Mouse (Mus musculus): ENCODE data around the gene Brca1. TPM values are rescaled to one million over a fixed set of nuclear protein-coding genes. Genes with fewer than 3 reads are reported as not detected.
"Not testable (repeated sequence)": the region's sequence is repeated elsewhere in the genome, so short reads cannot be mapped to it uniquely, and the experiment has no call there.

Brca1 gene
- total RNA-seq, 2 experiments from 2014 or later = 8.1 to 8.3 TPM

DNA sequence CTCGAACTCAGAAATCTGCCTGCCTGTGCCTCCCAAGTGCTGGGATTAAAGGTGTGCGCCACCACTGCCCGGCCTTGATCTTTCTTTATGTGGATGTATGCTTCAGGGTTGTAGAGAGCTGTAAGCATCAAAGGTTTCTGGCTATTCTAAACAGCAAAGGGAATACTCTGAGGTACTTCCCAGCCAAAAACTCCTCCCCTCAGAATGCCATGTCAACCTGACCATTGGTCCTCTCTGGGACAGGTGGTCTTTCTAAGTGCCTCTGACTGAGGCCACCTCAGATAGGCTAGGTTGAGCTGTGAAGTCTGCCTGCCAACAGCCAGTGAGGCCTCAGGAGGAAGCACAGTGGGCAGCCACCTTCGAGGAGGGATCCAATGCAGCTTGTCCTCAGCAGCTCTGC is 102.9 kb downstream of the Brca1 start:
- no peak for DNase-seq

DNA sequence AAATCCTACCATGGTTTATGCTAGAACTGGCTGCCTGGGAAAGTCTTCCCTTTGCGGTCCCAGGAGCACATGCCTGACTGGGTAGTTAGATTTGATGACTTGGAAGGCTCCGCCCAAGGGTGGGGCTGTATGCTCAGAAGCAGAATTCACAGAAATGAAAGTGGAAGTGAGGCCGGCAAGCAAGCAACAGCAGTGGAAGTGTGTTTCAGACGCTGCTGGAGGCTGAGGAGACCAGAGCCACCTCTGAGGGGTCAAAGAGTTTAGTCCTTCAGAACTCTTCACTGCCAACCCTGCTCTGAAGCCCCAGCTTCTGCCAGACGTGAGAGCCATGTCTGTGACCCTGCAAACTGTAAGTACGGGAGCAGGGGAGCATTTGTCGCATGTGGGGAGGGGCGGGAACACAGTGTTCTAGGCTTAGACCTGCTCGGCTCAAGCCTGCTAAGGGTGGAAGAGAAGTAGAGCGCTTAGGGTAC is 103.4 kb downstream of the Brca1 start, which contains the start of gene Ifi35:
TSS of gene Ifi35 (plus strand) at position 134 of the 473 bp plus-strand sequence.
- peak; percentile 86 for DNase-seq

DNA sequence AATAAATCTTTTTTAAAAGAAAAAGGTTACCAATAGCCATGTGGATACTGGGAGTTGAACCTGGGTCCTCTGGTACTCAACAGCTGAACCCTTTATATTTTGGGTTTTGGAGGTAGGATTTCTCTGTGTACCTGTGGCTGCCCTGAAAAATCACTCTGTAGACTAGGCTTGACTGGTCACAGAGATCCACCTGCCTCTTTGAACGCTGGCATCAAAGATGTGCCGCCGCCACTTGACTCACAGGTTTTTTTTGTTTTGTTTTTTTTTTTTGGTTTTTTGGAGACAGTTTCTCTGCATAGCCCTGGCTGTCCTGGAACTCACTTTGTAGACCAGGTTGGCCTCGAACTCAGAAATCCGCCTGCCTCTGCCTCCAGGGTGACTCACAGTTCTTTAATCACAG is 104.0 kb downstream of the Brca1 start:
- no peak for DNase-seq

DNA sequence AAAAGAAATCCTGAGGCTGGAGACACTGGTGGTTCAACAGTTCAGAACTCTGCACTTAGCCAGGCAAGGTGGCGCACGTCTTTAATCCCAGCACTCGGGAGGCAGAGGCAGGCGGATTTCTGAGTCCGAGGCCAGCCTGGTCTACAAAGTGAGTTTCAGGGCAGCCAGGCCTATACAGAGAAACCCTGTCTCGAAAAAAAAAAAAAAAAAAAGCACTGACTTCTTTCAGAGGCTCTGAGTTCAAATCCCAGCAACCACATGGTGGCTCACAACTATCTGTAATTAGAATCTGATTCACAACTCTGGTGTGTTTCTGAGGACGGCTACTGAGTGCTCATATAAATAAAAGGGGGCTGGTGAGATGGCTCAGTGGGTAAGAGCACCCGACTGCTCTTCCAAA is 104.9 kb downstream of the Brca1 start:
- not testable (repeated sequence) for DNase-seq

DNA sequence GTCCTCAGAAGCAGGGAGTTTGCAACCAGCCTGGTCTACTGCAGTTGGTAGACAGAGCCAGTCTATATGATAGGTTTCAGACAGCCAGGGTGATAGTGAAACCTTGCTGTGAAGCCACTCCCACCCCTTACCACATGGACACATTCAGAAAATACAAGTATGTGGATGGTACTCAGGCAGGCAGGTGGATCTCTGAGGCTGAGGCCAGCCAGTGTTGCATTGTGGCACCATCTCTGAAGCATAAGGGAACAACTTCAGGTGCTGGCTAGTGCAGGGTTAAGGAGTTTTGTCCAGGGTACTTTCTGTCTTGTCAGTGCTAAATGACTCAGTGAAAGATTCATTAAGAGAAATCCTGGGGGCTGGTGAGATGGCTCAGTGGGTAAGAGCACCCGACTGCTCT is 105.4 kb downstream of the Brca1 start:
- DNase-seq = no peak

DNA sequence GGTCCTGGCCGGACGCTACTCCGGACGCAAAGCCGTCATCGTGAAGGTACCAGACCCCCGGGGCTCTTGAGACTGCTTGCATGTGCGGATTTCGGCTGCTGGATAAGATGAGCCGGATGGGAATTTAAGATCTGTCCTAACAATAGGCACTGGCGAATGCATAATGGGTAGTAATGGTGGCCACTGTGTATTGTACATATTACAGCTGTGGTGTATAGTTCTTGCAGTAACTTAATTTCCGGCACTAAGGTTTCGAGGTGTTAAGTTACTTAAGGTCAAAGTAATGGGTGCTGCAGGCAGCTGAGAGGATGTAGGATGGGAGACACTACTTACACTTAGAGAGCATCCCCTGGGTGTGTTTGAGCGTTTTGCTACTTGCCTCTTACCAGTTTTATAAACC is 109.0 kb downstream of the Brca1 start:
- no peak for DNase-seq

DNA sequence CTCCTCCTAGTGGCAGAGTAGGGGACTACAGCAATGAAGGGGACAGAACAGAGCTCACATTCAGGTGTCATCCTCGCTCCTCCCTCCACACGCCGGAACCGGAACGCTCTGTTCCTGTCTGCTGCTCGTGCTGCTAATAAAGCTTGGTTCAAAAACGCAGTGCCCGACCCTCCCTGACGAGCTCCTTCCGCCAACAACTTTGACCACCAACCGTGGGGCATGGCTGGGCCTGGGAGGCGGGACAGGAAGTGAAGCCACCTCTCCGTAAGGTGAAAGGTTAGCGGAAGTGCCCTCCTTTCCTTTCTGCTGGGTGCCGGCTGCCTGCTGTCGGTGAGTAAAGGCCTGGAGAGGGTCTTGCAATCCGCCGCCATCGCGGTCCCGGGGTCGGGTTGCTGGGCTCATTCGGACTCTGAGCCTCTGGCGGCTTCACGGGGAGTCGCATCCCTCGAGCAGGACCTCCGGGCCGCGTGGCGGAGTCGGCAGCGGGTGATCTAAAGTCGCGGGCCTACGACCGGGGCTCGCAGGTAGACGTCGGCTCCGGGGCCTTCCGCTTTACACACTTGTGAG is 109.5 kb downstream of the Brca1 start, which contains the start of gene Rpl27:
TSS of gene Rpl27 (plus strand) at position 172 of the 567 bp plus-strand sequence.
- peak; percentile 96 for DNase-seq

DNA sequence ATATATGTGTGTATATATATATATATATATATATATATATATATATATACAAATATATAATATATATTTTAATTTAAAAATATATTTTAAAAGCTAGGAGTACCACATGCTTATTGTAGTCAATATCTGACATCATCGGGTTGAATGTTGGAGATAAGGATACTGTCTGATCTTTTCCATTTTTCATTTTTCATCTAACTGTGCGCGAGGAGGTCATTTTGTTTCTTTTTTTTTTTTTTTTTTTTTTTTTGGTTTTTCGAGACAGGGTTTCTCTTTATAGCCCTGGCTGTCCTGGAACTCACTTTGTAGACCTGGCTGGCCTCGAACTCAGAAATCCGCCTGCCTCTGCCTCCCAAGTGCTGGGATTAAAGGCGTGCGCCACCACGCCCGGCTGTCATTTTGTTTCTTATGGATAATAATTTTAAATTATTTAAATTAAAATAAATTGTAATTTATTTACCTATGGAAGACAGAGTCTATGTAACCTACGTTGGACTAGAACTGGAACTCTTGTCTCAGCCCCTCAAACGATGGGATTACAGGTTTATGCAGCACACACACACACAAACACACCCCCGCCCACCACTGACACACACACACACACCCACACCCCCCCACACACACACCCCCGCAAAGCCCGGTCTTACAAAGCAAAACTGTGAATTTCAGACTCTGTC is 110.2 kb downstream of the Brca1 start:
- DNase-seq = not testable (repeated sequence)

Other genes with a start within 250 kb of the Brca1 start
- 100 to 1,000 TPM; 132 to 133 TPM for gene Becn1, start 249.7 kb downstream of the Brca1 start, total RNA-seq (2021)
- gene Psme3, start 235.7 kb downstream of the Brca1 start, total RNA-seq (2021) = 100 to 1,000 TPM; 125 to 132 TPM
- 1 to 10 TPM; 6.0 to 9.0 TPM for gene Aoc2, start 226.9 kb downstream of the Brca1 start, total RNA-seq (2021)
- 100 to 1,000 TPM; 103 to 122 TPM for gene Aoc3, start 221.3 kb downstream of the Brca1 start, total RNA-seq (2021)
- 10 to 100 TPM; 35.5 to 89.5 TPM for gene G6pc, start 184.4 kb downstream of the Brca1 start, total RNA-seq (2021)
- gene Aarsd1, start 134.3 kb downstream of the Brca1 start, total RNA-seq (2021) = 10 to 100 TPM; 33.1 to 37.3 TPM
- 1 to 10 TPM; 1.9 to 5.0 TPM for gene Gm27029, start 127.2 kb downstream of the Brca1 start, total RNA-seq (2021)
- 10 to 100 TPM; 16.1 to 17.8 TPM for gene Rundc1, start 126.9 kb downstream of the Brca1 start, total RNA-seq (2021)
- 1 to 10 TPM; 5.6 to 9.5 TPM for gene Ptges3l, start 126.6 kb downstream of the Brca1 start, total RNA-seq (2021)
- 10 to 100 TPM; 75.5 to 92.7 TPM for gene Rpl27, start 109.7 kb downstream of the Brca1 start, total RNA-seq (2021)
- 10 to 100 TPM; 23.0 to 24.9 TPM for gene Ifi35, start 103.5 kb downstream of the Brca1 start, total RNA-seq (2021)
- 10 to 100 TPM; 10.6 to 11.0 TPM for gene Rnd2, start 87.0 kb downstream of the Brca1 start, total RNA-seq (2021)
- 10 to 100 TPM; 79.4 to 87.3 TPM for gene Vat1, start 85.7 kb downstream of the Brca1 start, total RNA-seq (2021)
- gene Nbr1, start 194 bp upstream of the Brca1 start, total RNA-seq (2021) = 100 to 1,000 TPM; 134 to 137 TPM
- gene Tmem106a, start 30.3 kb upstream of the Brca1 start, total RNA-seq (2021) = 10 to 100 TPM; 11.2 to 12.0 TPM
- not detected for gene Gm11634, start 47.3 kb upstream of the Brca1 start, total RNA-seq (2021)
- 10 to 100 TPM; 22.5 to 26.4 TPM for gene Rdm1, start 75.2 kb upstream of the Brca1 start, total RNA-seq (2021)
- gene Arl4d, start 113.6 kb upstream of the Brca1 start, total RNA-seq (2021) = 10 to 100 TPM; 10.4 to 16.7 TPM
- 10 to 100 TPM; 23.6 to 24.4 TPM for gene Dhx8, start 181.0 kb upstream of the Brca1 start, total RNA-seq (2021)
- 1 to 10 TPM; 3.2 to 3.9 TPM for gene Etv4, start 233.4 kb upstream of the Brca1 start, total RNA-seq (2021)

All from adrenal gland, postnatal 10 days (tissue).